Mouse (Mus musculus) c-Kit-positive CD71-positive TER-119-negative erythroid progenitor cells, embryonic 14.5 days (primary cell): ENCODE measurements around the gene Dcun1d3.

Experiments
- DNase-seq: peaks from one replicate; pipeline ENCODE4 v3.0.0-alpha.2; 2013; ENCODE audit warnings: low read depth

Gene Dcun1d3

DNA sequence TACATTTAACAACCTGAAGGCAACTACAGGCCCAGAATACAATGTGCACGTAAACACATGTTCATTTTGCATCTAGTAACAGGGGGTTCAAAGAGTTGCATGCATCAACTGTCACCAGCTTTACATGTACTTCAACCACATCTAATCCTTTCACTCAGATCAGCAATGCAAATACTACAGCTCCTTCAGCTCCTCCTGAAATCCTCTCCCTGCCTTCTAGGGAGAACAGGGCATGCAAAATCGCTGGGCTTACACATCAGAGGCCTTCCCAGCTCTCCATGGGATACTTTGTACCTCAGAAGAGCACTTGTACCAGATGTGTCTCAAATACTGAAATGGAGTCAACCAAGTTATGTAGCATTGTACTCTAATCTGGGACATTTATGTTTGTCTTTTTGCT is 23.0 kb downstream of the Dcun1d3 start:
- no peak for DNase-seq

DNA sequence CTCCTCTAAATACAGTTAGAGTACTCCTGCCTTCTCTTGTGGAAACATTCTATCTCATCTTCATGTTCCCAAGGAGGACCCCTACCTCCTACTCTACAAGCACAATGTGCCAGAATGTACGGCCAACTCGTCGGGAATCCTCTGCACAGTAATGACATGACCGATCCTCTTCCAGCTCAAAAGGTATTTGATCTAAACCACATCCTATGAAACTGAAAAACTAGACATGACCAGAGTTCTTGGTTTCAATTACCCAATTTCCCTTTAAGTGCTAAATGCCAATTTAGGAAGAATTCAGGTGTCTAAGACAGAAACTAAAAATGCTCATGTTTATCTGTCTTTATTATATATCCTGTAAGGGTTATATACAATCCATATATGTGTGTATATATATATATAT is 23.9 kb downstream of the Dcun1d3 start:
- no peak for DNase-seq

DNA sequence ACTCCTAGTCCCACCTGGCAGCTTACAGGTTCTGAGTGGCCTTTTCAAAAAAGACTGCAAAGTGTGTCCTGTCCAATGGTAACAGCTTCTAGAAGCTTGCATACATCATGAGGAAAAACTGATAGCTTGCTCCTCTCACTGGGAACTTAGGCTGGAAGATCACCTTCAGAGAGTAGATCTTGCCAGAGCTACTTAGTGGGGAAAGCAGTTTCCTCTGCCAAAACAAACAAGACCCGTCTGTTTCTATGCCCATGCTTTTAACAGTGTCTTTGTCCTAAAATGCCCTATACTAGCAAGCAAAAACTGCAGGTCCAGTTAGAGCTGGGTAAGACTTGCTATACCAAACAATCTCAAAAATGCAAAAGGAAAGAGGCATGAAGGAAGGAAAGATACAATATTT is 30.0 kb downstream of the Dcun1d3 start:
- DNase-seq: no peak

DNA sequence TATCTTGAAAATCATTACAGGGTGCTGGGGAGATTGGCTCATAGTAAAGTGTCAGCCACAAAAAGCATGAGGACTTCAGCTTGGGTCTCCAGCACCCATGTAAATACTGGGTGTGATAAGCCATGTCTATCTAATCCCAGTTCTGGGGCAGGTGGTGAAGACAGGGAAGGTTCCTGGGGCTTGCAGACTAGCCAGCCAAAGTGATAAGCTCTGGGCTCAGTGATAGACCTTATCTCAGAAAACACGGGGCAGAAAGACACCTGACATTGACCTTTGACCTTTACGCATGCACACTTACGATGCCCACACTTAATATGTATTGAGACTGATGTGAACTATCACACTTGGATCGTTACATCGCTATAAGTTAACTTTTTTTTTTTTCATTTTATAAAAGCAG is 31.6 kb downstream of the Dcun1d3 start:
- DNase-seq: no peak

DNA sequence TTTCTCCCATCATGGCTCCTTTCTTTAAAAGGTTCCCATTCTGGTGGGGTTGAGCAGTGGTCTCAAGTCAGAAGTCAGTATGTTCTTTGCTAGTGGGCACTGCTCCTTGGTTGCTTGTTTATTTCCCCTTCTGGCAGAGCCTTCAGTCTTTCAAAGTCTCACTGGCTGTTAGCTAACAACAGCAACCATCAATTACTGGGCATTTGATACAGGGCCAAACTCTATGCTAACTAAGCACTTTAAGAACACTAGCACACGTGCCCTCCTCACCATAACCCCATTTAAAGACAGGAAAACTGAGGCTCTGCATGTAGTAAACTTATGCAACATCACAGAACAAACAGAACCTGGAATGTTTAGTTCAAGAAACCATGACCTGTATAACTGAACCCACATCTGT is 33.9 kb downstream of the Dcun1d3 start:
- DNase-seq: no peak

DNA sequence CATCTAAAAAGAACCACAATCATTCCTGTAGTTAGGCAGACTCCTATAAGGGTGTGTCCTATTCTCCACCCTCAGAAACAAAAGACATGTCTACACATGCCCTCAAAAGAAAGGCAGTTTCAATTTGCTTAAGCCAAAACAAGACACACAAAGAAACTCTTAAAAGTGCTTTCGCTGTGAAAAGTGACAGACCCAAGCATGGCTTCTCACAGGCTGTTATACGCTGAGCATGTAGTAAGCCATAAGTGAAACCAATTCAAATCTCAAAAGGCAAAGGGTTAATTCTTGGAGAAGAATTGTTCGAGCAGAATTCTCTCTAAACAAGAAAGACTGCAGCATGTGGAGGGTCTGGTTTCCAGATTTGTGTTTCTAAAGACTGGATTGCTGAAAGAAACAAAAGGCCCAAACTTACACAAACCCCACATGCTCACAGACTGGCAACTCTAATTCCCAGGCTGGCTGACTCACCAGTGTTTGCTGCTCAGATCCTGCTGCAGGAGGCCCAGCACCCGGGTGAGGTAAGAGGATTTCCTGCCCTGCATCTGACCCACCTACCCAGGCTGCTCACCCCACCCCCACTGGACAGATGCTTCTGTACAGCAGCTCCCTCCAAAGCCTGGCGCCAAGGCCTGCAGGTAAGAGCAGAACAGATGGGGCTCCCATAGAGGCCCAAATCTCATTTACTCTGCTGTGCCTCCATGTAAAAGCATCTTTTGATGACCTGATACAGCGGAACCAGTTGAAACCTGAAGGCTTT is 34.6 kb downstream of the Dcun1d3 start:
- no peak for DNase-seq

DNA sequence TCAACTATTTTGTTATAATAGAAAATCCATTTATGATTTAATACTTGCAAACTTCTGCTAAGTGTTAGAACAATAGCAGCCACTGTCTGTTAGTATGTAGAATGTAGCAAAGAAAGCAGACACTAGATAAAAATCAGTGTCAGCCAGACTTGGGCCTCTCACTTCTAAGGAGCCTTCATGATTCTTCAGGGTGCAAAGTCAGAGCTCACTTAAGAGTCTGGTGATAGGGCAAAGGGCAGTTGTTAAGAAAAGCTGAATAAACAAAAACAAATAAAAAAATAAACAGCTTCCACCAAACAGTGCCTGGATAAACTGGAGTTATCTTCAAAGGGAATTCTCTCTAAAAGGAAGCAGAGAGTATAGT is 35.1 kb downstream of the Dcun1d3 start:
- DNase-seq: no peak

DNA sequence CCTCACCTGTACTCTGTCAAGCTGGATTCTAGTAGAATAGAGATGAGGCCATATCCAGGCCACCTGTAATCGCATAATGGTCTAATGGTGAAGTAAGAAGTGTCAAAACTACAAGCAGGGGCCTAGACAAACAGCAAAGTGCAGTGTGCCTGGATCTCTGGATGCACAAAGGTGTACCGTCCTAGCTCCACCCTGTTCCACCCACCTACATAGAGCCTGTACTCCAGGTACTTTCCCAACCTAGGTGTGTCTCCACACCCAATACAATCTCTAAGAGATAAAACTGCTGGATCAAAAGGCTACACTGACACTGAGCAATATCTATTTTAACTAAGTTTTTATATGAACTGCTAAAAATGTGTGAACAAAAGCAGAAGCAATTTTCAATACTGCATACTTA is 35.5 kb downstream of the Dcun1d3 start:
- no peak for DNase-seq

DNA sequence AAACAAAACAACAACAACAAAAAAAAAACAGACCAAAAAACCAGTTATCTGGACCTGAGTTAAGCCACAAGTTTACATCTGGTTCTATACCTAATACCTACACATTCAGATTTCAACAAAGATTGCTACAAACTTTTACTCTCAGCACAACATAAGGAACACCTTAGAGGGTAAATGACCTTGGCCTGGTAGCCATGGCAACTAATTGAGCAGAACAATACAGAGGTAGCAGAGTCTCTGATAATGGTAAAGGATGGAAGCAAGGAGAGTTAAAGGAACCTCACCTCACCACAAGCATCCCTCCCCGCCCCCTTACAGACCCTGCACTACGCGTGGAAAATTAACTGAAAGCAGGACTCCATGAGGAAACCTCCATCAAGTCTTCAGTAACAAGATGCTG is 36.0 kb downstream of the Dcun1d3 start:
- DNase-seq: no peak

DNA sequence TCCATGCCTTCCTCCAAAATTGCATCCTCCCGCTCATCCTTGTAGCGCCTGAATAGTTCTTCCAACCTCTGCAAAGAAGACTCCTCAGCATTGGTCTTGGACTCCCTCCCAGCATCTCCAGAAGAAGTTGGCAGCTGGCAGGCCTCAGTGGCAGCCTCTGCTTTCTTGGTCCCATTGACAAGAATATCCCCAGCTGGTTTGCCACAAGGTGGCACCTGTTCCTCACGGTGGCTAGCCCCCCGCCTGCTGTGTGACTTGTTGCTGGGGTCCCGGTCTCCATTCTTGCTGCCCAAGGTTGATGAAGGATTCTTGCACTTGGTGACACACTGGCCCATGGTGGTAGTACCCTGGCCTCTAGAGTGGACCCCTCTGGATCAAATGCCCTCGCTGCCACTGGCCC is 36.6 kb downstream of the Dcun1d3 start:
- no peak for DNase-seq

DNA sequence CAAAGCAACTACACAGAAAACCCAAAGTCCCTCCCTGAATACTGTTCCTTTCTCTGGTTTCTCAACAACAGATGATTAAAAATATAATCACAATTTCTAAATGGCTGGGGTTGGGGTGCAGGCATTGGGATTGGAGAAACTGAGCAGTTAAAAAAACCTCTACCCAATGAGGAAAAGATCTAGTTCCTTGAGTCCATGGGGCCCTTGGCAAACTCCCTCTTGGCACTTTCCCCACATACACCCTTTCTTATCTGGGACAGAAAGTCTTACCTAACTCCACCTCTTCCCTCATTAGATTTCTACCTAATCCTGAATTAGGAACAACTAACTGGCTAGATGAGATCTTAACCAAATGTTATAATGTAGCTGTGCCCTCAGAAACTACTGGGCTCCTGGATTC is 41.1 kb downstream of the Dcun1d3 start:
- no peak for DNase-seq

DNA sequence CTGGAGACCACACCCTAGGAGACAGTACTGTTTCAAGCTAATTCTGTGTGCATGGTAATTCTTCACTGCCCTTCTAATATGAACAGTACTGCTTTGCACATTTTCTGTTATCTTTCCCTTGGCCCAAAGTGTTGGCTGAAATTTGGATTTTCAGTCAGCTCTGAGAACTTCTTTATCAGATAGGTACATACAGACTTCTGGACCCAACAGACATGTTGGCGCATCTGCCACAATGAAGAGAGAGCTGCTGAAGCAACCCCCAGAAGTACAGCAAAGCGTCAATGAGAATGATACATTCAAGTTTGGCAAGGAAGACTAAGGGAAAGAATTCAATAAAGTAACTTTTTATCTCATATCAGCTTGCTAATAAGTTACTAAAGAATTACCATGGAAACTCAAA is 41.7 kb downstream of the Dcun1d3 start:
- DNase-seq: no peak

DNA sequence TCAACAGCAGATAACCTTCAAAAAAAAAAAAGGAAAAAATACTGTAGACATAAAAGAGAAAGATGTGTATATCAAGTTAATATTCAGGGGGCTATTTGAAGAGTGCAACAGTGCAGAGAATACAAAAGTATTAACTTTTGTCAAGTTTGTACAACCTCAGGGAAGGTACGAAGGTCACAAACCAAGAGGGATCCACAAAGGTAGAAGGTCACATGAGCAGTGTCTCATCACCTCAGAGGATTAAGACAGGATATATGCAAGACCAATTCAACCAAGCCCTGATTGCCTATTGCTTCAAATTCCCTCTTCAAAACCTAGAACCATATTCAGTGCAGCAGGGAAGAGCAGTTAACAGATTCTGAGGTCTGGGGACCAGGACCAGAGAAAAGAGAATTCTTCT is 42.9 kb downstream of the Dcun1d3 start:
- DNase-seq: no peak

DNA sequence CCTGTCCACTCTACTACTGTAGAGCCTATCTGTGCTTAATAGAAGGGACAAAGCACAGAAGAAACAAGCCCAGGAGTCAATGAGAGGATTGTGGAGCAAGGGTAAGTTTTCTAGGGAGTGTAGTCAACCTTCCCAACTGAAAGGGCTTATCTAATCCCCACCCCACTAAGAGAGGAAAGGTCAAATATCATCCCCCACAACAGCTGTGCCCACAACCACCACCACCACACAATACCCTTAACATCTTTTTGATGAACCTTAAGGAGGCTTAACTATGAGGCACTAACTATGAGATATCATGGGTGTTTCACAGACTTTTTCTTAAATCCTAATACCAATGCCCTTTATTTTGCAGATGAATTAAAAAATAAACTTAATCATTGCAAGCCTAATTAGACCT is 43.6 kb downstream of the Dcun1d3 start:
- DNase-seq: no peak

DNA sequence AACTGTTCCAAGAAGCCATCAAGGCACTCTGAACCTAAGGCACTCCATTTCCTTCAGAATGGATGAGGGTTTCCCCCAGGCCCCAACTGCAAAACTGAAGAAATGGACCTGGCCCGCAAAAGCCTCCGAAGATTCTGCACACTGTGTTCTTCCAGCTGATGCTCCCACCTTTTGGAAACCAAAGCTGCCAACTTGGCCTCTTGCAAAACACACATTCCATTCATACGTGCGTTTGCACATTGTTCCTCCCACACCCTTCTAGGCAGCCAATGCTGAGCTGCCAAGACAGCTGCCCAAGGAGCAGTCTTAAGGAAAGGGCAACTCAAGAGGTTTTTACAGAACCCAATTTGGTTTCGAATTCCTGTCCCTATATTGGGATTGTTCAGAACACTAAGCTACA is 45.4 kb downstream of the Dcun1d3 start:
- DNase-seq: no peak

DNA sequence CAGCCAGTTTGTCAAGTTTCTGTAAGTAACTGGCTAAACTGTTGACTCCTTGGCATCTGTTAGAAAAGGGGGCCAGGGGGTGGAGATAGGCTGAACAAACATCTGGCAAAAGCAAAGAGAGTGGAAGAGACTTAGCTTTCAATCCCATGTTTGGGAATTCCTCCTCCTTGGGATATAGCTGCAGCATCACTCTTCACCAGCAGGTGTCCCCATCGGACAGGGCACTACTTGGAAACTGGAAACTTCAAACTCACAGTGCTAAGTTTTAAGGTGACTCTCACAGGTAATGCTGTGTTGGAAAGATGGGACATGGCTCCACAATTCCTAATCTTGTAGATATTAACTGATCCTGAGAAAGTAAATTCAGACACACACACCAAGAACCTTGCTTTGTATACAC is 47.0 kb downstream of the Dcun1d3 start:
- DNase-seq: no peak

DNA sequence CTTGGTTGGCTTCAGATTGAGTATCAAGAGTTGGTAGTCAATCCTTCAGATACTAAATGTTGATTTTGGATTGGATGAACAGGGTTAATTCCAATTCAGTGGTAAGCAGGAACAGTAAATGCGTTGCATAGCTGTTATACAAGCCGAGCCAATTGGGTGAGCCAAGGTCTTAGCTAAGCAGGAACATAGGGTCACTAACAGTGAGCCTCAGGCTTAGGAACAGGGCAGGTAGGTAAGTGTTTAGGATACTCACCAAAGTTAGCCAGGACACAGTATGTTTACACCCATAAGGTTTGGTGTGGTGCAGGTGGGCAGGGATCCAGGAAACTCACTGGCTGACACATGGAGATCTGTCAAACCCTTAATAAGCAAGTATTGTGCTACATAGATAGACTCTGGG is 48.7 kb downstream of the Dcun1d3 start:
- no peak for DNase-seq

DNA sequence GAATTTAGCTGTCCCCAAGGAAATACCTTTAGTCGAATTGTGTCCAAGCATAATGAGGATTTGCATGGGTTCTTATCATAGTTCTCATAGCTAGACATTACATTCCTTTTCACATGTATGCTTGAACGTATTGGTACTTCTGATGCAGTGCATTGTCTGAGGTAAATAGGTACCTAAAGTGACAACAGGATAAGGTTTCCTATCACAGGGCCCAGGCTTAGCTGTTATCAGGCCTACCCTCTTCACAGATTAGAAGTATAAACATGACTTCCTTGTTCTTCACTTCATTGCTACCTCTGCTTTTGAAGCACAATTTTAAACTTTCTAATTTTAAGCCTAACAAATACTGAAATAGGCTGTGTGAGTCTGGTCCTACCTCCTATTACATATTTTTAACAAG is 50.6 kb downstream of the Dcun1d3 start:
- DNase-seq: no peak

DNA sequence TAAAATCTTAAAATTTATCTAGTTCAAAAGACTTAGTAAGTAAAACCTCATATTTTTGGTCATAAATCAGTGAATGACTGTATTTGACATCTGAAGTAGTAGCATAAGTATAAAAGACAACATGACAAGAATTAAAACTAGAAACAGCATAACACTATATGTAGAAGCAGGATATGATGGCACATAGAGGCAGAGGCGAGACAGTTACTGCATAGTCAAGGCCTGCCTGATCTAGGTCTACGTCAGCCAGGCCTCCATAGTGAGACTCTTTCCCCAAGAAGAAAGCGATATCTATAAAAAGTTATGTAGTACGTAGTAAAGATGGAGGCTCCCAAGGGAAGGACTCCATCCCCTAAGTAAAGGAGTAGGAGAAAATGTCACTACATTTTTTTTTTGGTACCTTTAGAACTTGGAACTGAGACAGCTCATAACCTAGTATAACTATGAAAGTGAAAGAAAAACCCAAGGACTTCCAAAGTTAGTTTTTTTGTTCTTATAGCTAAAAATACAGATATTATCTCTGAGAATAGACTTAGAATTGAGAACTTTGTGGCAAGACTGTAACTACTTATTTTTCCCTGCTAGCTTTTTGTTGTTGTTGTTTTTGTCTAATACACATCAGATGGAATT is 54.2 kb downstream of the Dcun1d3 start:
- DNase-seq: no peak

DNA sequence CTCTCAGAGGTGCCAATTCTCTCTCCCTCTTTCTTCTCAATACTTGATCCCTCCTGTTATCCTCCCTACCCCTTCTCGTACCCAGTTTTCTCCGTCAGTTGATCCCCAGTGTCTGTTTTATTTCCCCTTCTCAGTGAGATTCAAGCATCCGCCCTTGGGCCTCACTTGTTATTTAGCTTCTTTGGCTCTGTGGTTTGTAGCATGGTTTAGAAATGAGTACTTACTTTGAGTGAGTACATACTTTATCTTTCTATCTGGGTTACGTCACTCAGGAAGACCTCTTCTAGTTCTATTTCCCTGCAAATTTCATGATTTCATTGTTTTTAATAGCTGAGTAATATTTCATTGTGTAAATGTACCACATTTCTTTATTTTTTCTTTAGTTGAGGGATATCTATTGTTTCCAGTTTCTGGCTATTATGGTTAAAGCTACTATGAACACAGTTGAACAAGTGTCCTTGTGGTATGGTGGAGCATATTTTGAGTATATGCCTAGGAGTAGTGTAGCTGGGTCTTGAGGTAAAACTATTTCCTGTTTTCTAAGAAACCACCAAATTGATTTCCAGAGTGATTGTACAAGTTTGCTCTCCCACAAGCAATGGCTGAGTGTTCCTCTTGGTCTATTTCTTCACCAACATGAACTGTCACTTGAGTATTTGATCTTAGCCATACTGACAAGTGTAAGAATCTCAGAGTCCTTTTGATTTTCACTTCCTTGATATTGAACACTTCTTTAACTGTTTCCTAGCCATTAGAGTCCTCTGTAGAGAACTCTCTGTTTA is 59.9 kb downstream of the Dcun1d3 start:
- DNase-seq: no peak

DNA sequence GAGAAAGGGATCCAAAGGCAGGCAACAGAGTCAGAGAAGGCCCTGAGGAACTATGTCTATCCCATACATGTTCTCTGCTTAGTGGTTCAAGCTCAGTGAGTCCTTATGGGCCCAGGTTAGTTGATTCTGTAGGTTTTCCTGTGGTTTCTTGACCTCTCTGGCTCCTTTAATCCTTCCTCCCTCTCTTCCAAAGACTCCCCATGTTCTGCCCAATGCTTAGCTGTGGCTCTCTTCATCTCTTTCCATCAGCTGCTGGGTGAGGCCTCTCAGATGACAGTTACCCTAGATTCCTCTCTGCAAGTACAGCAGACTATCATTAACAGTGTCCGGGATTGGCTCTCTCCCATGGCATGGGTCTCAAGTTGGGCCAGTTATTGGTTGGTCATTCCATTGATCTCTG is 60.7 kb downstream of the Dcun1d3 start:
- no peak for DNase-seq

DNA sequence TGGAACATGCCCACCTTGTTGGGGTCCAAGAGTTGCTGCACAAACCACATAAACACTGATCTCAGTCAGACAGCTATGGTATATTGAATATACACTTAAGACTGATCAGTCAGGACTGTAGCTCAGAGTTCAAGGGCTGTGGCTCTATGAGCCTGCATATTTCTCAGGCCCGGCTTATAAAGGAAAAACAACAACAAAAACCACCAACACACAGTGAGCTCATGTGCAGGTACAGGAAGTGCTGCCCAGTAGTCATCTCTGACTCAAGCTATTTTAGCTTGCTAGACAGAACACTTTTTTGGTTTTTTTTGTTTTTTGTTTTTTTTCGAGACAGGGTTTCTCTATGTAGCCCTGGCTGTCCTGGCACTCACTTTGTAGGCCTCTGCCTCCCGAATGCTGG is 87.4 kb downstream of the Dcun1d3 start:
- no peak for DNase-seq

DNA sequence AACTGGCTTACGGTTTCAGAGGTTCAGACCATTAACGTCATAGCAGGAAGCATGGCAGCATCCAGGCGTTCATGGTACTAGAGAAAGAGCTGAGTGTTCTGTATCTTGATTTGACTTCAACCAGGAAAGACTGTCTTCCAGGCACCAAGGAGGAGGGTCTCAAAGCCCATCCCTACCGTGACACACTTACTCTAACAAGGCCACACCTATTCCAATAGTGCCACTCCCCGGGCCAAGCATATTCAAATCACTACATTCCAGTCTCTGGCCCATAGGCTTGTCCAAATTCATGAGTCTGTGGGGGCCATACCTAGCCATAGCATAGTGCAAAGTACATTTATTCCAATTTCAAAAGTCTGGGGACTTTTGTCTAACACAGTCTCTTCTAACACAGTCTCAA is 88.7 kb downstream of the Dcun1d3 start:
- DNase-seq: no peak
